Mouse (Mus musculus) neural tube, embryonic 11.5 days (tissue): ENCODE data around the gene Tuft1. TPM values are rescaled to one million over a fixed set of nuclear protein-coding genes. Genes with fewer than 3 reads are reported as not detected.

Experiments
- ATAC-seq: fragments of 200-750 bp; cut with Nextera tagmentation; 2 replicates; pipeline ENCODE4 v1.8.0; 2017; ENCODE audit warnings: moderate number of reproducible peaks, mild to moderate bottlenecking, moderate TSS enrichment, moderate library complexity; ENCODE audit not compliant: insufficient read depth, low FRiP score, low TSS enrichment
- DNase-seq: peaks from one replicate; pipeline ENCODE4 v3.0.0-alpha.2; 2015; ENCODE audit warnings: low spot score
- H3K27ac ChIP-seq: fragments of 300-500 bp; sonication (generic); 2 replicates; pipeline ENCODE4 v1.5.1; 2014; ENCODE audit warnings: low read depth, mild to moderate bottlenecking, low read length
- H3K27me3 ChIP-seq: fragments of 300-500 bp; sonication (generic); 2 replicates; pipeline ENCODE4 v1.6.1; 2014; ENCODE audit warnings: mild to moderate bottlenecking, low read length, mixed read lengths; ENCODE audit not compliant: control insufficient read depth, insufficient read depth
- H3K36me3 ChIP-seq: fragments of 300-500 bp; sonication (generic); 2 replicates; pipeline ENCODE4 v1.6.1; 2014; ENCODE audit warnings: mild to moderate bottlenecking, low read length, moderate library complexity, mixed read lengths; ENCODE audit not compliant: control insufficient read depth, insufficient read depth
- H3K4me1 ChIP-seq: fragments of 300-500 bp; sonication (generic); 2 replicates; pipeline ENCODE4 v1.6.1; 2014; ENCODE audit warnings: low read length, mixed read lengths; ENCODE audit not compliant: control insufficient read depth, insufficient read depth
- H3K4me2 ChIP-seq: fragments of 300-500 bp; sonication (generic); 2 replicates; pipeline ENCODE4 v1.6.1; 2014; ENCODE audit warnings: low read depth, mild to moderate bottlenecking, moderate library complexity
- H3K4me3 ChIP-seq: fragments of 300-500 bp; sonication (generic); 2 replicates; pipeline ENCODE4 v1.5.1; 2014; ENCODE audit warnings: low read depth, low read length
- H3K9ac ChIP-seq: fragments of 300-500 bp; sonication (generic); 2 replicates; pipeline ENCODE4 v1.6.1; 2014; ENCODE audit warnings: mild to moderate bottlenecking, low read length
- H3K9me3 ChIP-seq: fragments of 300-500 bp; sonication (generic); 2 replicates; pipeline ENCODE4 v1.6.1; 2016; ENCODE audit warnings: low read length; ENCODE audit not compliant: control insufficient read depth
- WGBS: fragments of 180-500 bp; shearing (Covaris S2); extraction: QIAGEN DNeasy Blood & Tissue Kit; methylation state at CpG from one replicate; pipeline ENCODE4 v1.1.7; 2014; 5-methylcytosine and 5-hydroxymethylcytosine counted together
- polyA plus RNA-seq: library from polyadenylated mRNA; unstranded; fragments of >200 nt; fragmentation: Nextera tagmentation; extraction: Ambion mirVana; gene quantifications from 2 replicates; pipeline ENCODE4 v1.2.1, GENCODE M21; 2014

The Tuft1 gene
- polyA plus RNA-seq, 1 experiment from 2014 or later, result 3.6 TPM

GRCm38 (mm10) chr3:94591066-94591465, 67.6 kb downstream of the Tuft1 start:
- DNase-seq (no peak), ATAC-seq (no peak)
- no peak overlapping the region for H3K4me3 ChIP-seq
- H3K4me1 ChIP-seq, result no peaks in the 10 kb centered on the region
- H3K36me3 ChIP-seq, result no peaks in the 10 kb centered on the region
- H3K27me3 ChIP-seq, result no peaks in the 10 kb centered on the region
- no peak overlapping the region for H3K4me2 ChIP-seq
- no peak overlapping the region for H3K27ac ChIP-seq
- H3K9me3 ChIP-seq, result no peaks in the 10 kb centered on the region
- no peak overlapping the region for H3K9ac ChIP-seq
- WGBS, result 82% methylated on average over 5 of the region's 5 CpGs

GRCm38 (mm10) chr3:94587962-94588361, 70.7 kb downstream of the Tuft1 start:
- Histone ChIP-seq H3K27me3 (no peaks in the 10 kb centered on the region), H3K4me1 (no peaks in the 10 kb centered on the region), H3K27ac (no peak overlapping the region), H3K9me3 (no peaks in the 10 kb centered on the region), H3K36me3 (no peaks in the 10 kb centered on the region), H3K4me2 (no peak overlapping the region), H3K4me3 (no peak overlapping the region), H3K9ac (no peak overlapping the region)
- WGBS, result 66% methylated on average over 5 of the region's 5 CpGs
- DNase-seq (no peak), ATAC-seq (no peak)

GRCm38 (mm10) chr3:94582944-94583343, 75.7 kb downstream of the Tuft1 start:
- Histone ChIP-seq H3K4me3 (no peak overlapping the region), H3K27me3 (no peaks in the 10 kb centered on the region), H3K4me1 (no peaks in the 10 kb centered on the region; the same call in 1 of the 2 replicates), H3K36me3 (no peaks in the 10 kb centered on the region), H3K9ac (no peak overlapping the region), H3K27ac (no peak overlapping the region), H3K9me3 (no peaks in the 10 kb centered on the region), H3K4me2 (no peak overlapping the region)
- no peak for ATAC-seq
- WGBS, result 75% methylated on average over 7 of the region's 7 CpGs
- no peak for DNase-seq

- WGBS, result 1% methylated on average over 38 of the region's 42 CpGs
- Histone ChIP-seq H3K27me3 (no peaks in the 10 kb centered on the region), H3K27ac (peak within 1 kb of the TSS; percentile 81; the same call in 1 of the 2 replicates), H3K36me3 (no peaks in the 10 kb centered on the region), H3K4me1 (no peaks in the 10 kb centered on the region; the same call in 1 of the 2 replicates), H3K9ac (peak within 1 kb of the TSS; percentile 92), H3K9me3 (no peaks in the 10 kb centered on the region), H3K4me3 (peak within 1 kb of the TSS; percentile 88), H3K4me2 (peak within 1 kb of the TSS; percentile 83)
- DNase-seq, result peak; percentile 97
- peak; percentile 99 for ATAC-seq
Observed at GRCm38 (mm10) chr3:94582456-94582891, 76.2 kb downstream of the Tuft1 start, which contains the start of gene Snx27. TSS of gene Snx27 (minus strand) at chr3:94582716.

- peak; percentile 80 for ATAC-seq
- under 1% methylated on average over 25 of the region's 48 CpGs for WGBS
Observed at GRCm38 (mm10) chr3:94581793-94582455, 76.7 kb downstream of the Tuft1 start.

GRCm38 (mm10) chr3:94581138-94581780, 77.4 kb downstream of the Tuft1 start:
- 3% methylated on average over 16 of the region's 16 CpGs for WGBS
- Histone ChIP-seq H3K9ac (peak overlapping the region; percentile 92), H3K27me3 (no peaks in the 10 kb centered on the region), H3K4me3 (peak overlapping the region; percentile 88), H3K4me1 (no peaks in the 10 kb centered on the region; the same call in 1 of the 2 replicates), H3K36me3 (no peaks in the 10 kb centered on the region), H3K4me2 (peak overlapping the region; percentile 83), H3K27ac (no peak overlapping the region), H3K9me3 (no peaks in the 10 kb centered on the region)
- DNase-seq (no peak), ATAC-seq (no peak)

More at GRCm38 (mm10) chr3:94581793-94582455, 76.7 kb downstream of the Tuft1 start:
- H3K27ac ChIP-seq, result peak overlapping the region; percentile 81; the same call in 1 of the 2 replicates
- no peaks in the 10 kb centered on the region for H3K9me3 ChIP-seq
- peak overlapping the region; percentile 88 for H3K4me3 ChIP-seq
- peak overlapping the region; percentile 92 for H3K9ac ChIP-seq
- no peaks in the 10 kb centered on the region for H3K36me3 ChIP-seq
- H3K4me1 ChIP-seq, result no peaks in the 10 kb centered on the region; the same call in 1 of the 2 replicates
- no peak for DNase-seq
- H3K4me2 ChIP-seq, result peak overlapping the region; percentile 83
- H3K27me3 ChIP-seq, result no peaks in the 10 kb centered on the region

GRCm38 (mm10) chr3:94574506-94574905, 84.2 kb downstream of the Tuft1 start:
- DNase-seq (no peak), ATAC-seq (no peak)
- no peak overlapping the region for H3K4me3 ChIP-seq
- H3K36me3 ChIP-seq, result no peaks in the 10 kb centered on the region
- H3K9me3 ChIP-seq, result no peaks in the 10 kb centered on the region
- no peaks in the 10 kb centered on the region for H3K27me3 ChIP-seq
- no peak overlapping the region for H3K9ac ChIP-seq
- WGBS, result 85% methylated on average over 6 of the region's 6 CpGs
- no peak overlapping the region for H3K4me2 ChIP-seq
- no peak overlapping the region for H3K27ac ChIP-seq
- H3K4me1 ChIP-seq, result no peaks in the 10 kb centered on the region

- 47% methylated on average over 2 of the region's 2 CpGs for whole genome bisulfite sequencing
- DNase-seq (no peak), ATAC-seq (no peak)
- Histone ChIP-seq H3K27me3 (no peaks in the 10 kb centered on the region), H3K4me2 (no peak overlapping the region), H3K4me3 (no peak overlapping the region), H3K9ac (no peak overlapping the region), H3K27ac (no peak overlapping the region), H3K4me1 (no peaks in the 10 kb centered on the region), H3K36me3 (no peaks in the 10 kb centered on the region), H3K9me3 (no peaks in the 10 kb centered on the region)
Observed at GRCm38 (mm10) chr3:94567242-94567641, 91.4 kb downstream of the Tuft1 start.
